Mouse (Mus musculus): Measurements from ENCODE around the gene Faim2. TPM values are rescaled to one million over a fixed set of nuclear protein-coding genes. Genes with fewer than 3 reads are reported as not detected.

Gene Faim2
- total and polyA plus RNA-seq, 3 experiments = 0.07 to 0.53 (median 0.39) TPM

DNA sequence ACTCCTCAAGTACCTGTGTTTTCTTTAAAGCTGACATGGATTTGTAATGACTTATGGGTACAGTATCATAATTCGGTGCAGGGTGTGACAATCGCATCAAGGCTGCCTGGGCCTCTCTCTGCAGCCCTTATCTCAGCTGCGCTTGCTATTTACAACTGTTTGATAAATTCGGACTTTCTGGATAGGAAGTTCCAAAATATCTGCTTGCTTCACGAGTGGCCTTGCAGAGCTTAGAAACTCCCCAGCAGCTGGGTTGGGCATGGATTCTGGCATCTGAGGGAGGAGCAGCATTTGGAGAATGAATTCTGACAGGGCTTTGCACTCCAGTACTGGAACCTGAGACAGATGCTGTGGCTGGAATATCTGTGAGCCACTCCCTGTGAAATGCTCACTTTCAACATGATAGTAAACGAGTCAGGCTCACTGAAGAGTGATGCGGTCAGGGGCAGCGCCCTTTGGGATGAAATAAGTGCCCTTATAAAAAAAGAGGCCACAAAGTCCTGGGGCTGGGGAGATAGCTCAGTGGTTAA lies 78.1 kb downstream of the Faim2 start:
- intact Hi-C loops (cut with DNase I) = no loop called here
- 26% methylated on average over 8 of the region's 8 CpGs for WGBS
- H3K9ac ChIP-seq (ENCODE audit: low read depth, low read length) = no peak overlapping the region
- no peaks in the 10 kb centered on the region for H3K27me3 ChIP-seq (ENCODE audit: control insufficient read depth, insufficient read depth, low read length)
- peaks cover 2% of the 10 kb centered on the region; the same call in 1 of the 2 replicates for H3K36me3 ChIP-seq (ENCODE audit: control insufficient read depth, insufficient read depth, low read length)
- peaks cover 12% of the 10 kb centered on the region for H3K4me1 ChIP-seq (ENCODE audit: control insufficient read depth, insufficient read depth, low read length)
- peaks cover 8% of the 10 kb centered on the region; the same call in 1 of the 2 replicates for H3K79me2 ChIP-seq (replicated peaks; ENCODE audit: control insufficient read depth, insufficient read depth, low read length)
- peak overlapping the region; percentile 32 for H3K27ac ChIP-seq
- no peak for TF ChIP-seq EP300 (IDR thresholded peaks at IDR 0.05; ENCODE audit: insufficient read depth, low read depth, low read length)
- DNase-seq = no peak
- H3K4me3 ChIP-seq = no peak overlapping the region

DNA sequence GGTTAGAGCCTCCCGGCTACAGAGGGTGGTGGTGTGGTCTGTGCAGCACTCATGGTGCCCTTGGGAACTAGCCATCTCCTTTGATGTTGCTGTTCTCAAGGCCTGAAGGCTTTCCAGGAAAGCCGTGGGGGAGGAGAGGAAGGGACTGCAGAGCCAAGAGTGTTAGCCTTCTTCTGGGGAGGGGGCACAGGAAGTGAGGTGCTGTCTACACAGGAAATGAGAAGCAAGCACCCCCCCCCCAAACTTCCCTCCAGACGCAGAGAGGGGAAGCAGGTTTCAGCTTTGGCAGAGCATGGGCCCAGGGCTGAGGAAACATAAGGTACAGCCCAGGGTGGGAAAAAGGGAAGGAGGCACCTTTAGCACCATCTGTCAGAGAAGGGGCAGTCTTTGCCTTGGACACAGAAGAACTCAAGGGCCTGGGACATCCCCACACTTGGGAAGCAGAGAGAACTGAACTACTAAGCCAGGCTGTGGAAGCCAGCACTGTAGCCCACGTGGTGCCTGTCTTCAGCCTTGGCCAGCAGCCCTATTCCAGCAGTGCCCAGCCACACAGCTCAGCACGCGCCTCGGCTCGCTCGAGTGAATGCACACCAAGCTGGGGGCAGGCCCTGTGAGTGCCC lies 78.7 kb downstream of the Faim2 start:
- Histone ChIP-seq H3K79me2 (replicated peaks; ENCODE audit: control insufficient read depth, insufficient read depth, low read length) (peaks cover 8% of the 10 kb centered on the region; the same call in 1 of the 2 replicates), H3K36me3 (ENCODE audit: control insufficient read depth, insufficient read depth, low read length) (peaks cover 2% of the 10 kb centered on the region; the same call in 1 of the 2 replicates), H3K4me1 (ENCODE audit: control insufficient read depth, insufficient read depth, low read length) (peaks cover 12% of the 10 kb centered on the region), H3K9ac (ENCODE audit: low read depth, low read length) (no peak overlapping the region), H3K27me3 (ENCODE audit: control insufficient read depth, insufficient read depth, low read length) (no peaks in the 10 kb centered on the region), H3K27ac (peak overlapping the region; percentile 32), H3K4me3 (no peak overlapping the region)
- TF ChIP-seq CTCF (IDR thresholded peaks at IDR 0.05) (no peak), POLR2A (IDR thresholded peaks at IDR 0.05; ENCODE audit: insufficient read depth, low read depth, low read length) (no peak), EP300 (IDR thresholded peaks at IDR 0.05; ENCODE audit: insufficient read depth, low read depth, low read length) (no peak)
- DNase-seq = peak; percentile 67 to 77
- intact Hi-C loops (cut with DNase I) = no loop called here
- 5% methylated on average over 9 of the region's 9 CpGs for WGBS

Other genes starting within 250 kb of the Faim2 start
- 10 to 100 TPM; 18.9 to 23.4 TPM for gene Prpf40b, start 233.1 kb downstream of the Faim2 start, total RNA-seq (2021)
- gene Prpf40b, start 233.1 kb downstream of the Faim2 start, polyA plus RNA-seq (2012; rRNA removed) = 39.5 and 39.7 TPM in 2 replicates
- not detected for gene Fam186b, start 232.3 kb downstream of the Faim2 start, total RNA-seq (2021)
- gene Fam186b, start 232.3 kb downstream of the Faim2 start, polyA plus RNA-seq (2012; rRNA removed) = 0.20 TPM in 1 of 2 replicates, not detected in the other
- 10 to 100 TPM; 14.6 to 18.1 TPM for gene Fmnl3, start 157.7 kb downstream of the Faim2 start, total RNA-seq (2021)
- 18.6 and 29.3 TPM in 2 replicates for gene Fmnl3, start 157.7 kb downstream of the Faim2 start, polyA plus RNA-seq (2012; rRNA removed)
- gene Tmbim6, start 135.3 kb downstream of the Faim2 start, total RNA-seq (2021) = 100 to 1,000 TPM; 207 to 253 TPM
- gene Tmbim6, start 135.3 kb downstream of the Faim2 start, polyA plus RNA-seq (2012; rRNA removed) = 334 and 409 TPM in 2 replicates
- 1 to 10 TPM; 4.2 to 5.2 TPM for gene Nckap5l, start 70.4 kb downstream of the Faim2 start, total RNA-seq (2021)
- gene Nckap5l, start 70.4 kb downstream of the Faim2 start, polyA plus RNA-seq (2012; rRNA removed) = 3.5 and 4.5 TPM in 2 replicates
- 1 to 10 TPM; 2.5 to 3.1 TPM for gene Bcdin3d, start 53.4 kb downstream of the Faim2 start, total RNA-seq (2021)
- 4.2 and 4.3 TPM in 2 replicates for gene Bcdin3d, start 53.4 kb downstream of the Faim2 start, polyA plus RNA-seq (2012; rRNA removed)
- gene Aqp2, start 50.9 kb upstream of the Faim2 start, total RNA-seq (2021) = under 1 TPM in 1 of 2 experiments, not detected in 1; 0.34 TPM
- 0.23 and 0.26 TPM in 2 replicates for gene Aqp2, start 50.9 kb upstream of the Faim2 start, polyA plus RNA-seq (2012; rRNA removed)
- gene Aqp5, start 62.6 kb upstream of the Faim2 start, total RNA-seq (2021) = under 1 TPM in 1 of 2 experiments, not detected in 1; 0.42 TPM
- gene Aqp5, start 62.6 kb upstream of the Faim2 start, polyA plus RNA-seq (2012; rRNA removed) = 0.91 and 7.2 TPM in 2 replicates
- gene Aqp6, start 73.2 kb upstream of the Faim2 start, total RNA-seq (2021) = under 1 TPM; 0.18 to 0.27 TPM
- gene Aqp6, start 73.2 kb upstream of the Faim2 start, polyA plus RNA-seq (2012; rRNA removed) = 0.08 and 0.18 TPM in 2 replicates
- 1 to 10 TPM; 1.5 to 1.9 TPM for gene Racgap1, start 123.5 kb upstream of the Faim2 start, total RNA-seq (2021)
- 1.6 and 2.0 TPM in 2 replicates for gene Racgap1, start 123.5 kb upstream of the Faim2 start, polyA plus RNA-seq (2012; rRNA removed)
- gene Asic1, start 142.2 kb upstream of the Faim2 start, total RNA-seq (2021) = under 1 TPM; 0.42 to 0.50 TPM
- 1.3 TPM in 2 replicates for gene Asic1, start 142.2 kb upstream of the Faim2 start, polyA plus RNA-seq (2012; rRNA removed)
- gene Smarcd1, start 174.0 kb upstream of the Faim2 start, total RNA-seq (2021) = 10 to 100 TPM; 20.1 to 20.6 TPM
- 39.0 and 58.0 TPM in 2 replicates for gene Smarcd1, start 174.0 kb upstream of the Faim2 start, polyA plus RNA-seq (2012; rRNA removed)
- gene Gm17349, start 177.3 kb upstream of the Faim2 start, total RNA-seq (2021) = 1 to 10 TPM; 3.7 to 4.1 TPM
- gene Gm17349, start 177.3 kb upstream of the Faim2 start, polyA plus RNA-seq (2012; rRNA removed) = not detected in 2 replicates
- gene Gpd1, start 189.3 kb upstream of the Faim2 start, total RNA-seq (2021) = 10 to 100 TPM; 51.4 to 64.6 TPM
- 125 and 177 TPM in 2 replicates for gene Gpd1, start 189.3 kb upstream of the Faim2 start, polyA plus RNA-seq (2012; rRNA removed)
- 100 to 1,000 TPM; 215 to 236 TPM for gene Cox14, start 197.5 kb upstream of the Faim2 start, total RNA-seq (2021)
- 326 and 358 TPM in 2 replicates for gene Cox14, start 197.5 kb upstream of the Faim2 start, polyA plus RNA-seq (2012; rRNA removed)
- gene Cers5, start 244.7 kb upstream of the Faim2 start, total RNA-seq (2021) = 10 to 100 TPM; 17.4 to 17.9 TPM
- gene Cers5, start 244.7 kb upstream of the Faim2 start, polyA plus RNA-seq (2012; rRNA removed) = 21.6 and 27.9 TPM in 2 replicates